Mouse (Mus musculus) C2C12 (cell line): ENCODE measurements around the gene Tssk4. TPM values are rescaled to one million over a fixed set of nuclear protein-coding genes. Genes with fewer than 3 reads are reported as not detected.

Experiments used
- H3K27me3 ChIP-seq: one replicate; pipeline ENCODE4 v1.6.1; 2011; ENCODE audit not compliant: control insufficient read depth, insufficient read depth, insufficient read length
- H3K36me3 ChIP-seq: one replicate; pipeline ENCODE4 v1.6.1; 2011; ENCODE audit not compliant: control insufficient read depth, insufficient read depth
- H3K4me3 ChIP-seq: one replicate; pipeline ENCODE4 v1.5.1; 2011; ENCODE audit warnings: mild to moderate bottlenecking, control low read depth; ENCODE audit not compliant: poor library complexity, insufficient read depth, severe bottlenecking
- H3K79me2 ChIP-seq: one replicate; pipeline ENCODE4 v1.6.1; 2011; ENCODE audit not compliant: control insufficient read depth, insufficient read depth
- H3K79me3 ChIP-seq: one replicate; pipeline ENCODE4 v1.6.1; 2011; ENCODE audit warnings: low read depth, control low read depth
- H3ac ChIP-seq: one replicate; pipeline ENCODE3; 2011; ENCODE audit warnings: low read depth; ENCODE audit not compliant: control insufficient read depth, insufficient read length
- CEBPB ChIP-seq: IDR thresholded peaks from one replicate; pipeline ENCODE4 v1.6.1; 2011; ENCODE audit warnings: low read depth, mild to moderate bottlenecking, control low read depth, moderate library complexity
- CTCF ChIP-seq: IDR thresholded peaks from one replicate; pipeline ENCODE4 v1.5.1; 2011; ENCODE audit not compliant: control insufficient read depth, insufficient read depth, insufficient read length
- FOSL1 ChIP-seq: IDR thresholded peaks from one replicate; pipeline ENCODE4 v1.8.0; 2011; ENCODE audit warnings: mild to moderate bottlenecking, low read length; ENCODE audit not compliant: poor library complexity, insufficient read depth, severe bottlenecking
- MAX ChIP-seq: IDR thresholded peaks from one replicate; pipeline ENCODE4 v1.6.1; 2011; ENCODE audit warnings: mild to moderate bottlenecking, control low read depth
- MYOD1 ChIP-seq: IDR thresholded peaks from one replicate; pipeline ENCODE4 v1.6.1; 2011; ENCODE audit warnings: low read depth; ENCODE audit not compliant: control insufficient read depth, insufficient read length
- MYOG ChIP-seq: IDR thresholded peaks from one replicate; pipeline ENCODE4 v1.6.1; 2011; ENCODE audit not compliant: control insufficient read depth, insufficient read length; ENCODE audit errors: extremely low read depth
- USF1 ChIP-seq: IDR thresholded peaks from one replicate; pipeline ENCODE4 v1.6.1; 2011; ENCODE audit warnings: low read depth, mild to moderate bottlenecking, control low read depth, moderate library complexity
- polyA plus RNA-seq: library from polyadenylated mRNA; unstranded; fragments of >200 nt; fragmentation: generic; extraction: Trizol; gene quantifications from one replicate; pipeline ENCODE4 v1.2.1, GENCODE M21; 2012; ENCODE audit warnings: missing spikeins

The Tssk4 gene
- polyA plus RNA-seq, 1 experiment: 0.43 TPM

- Histone ChIP-seq H3K4me3 (no peak within 1 kb of the TSS), H3K36me3 (peaks cover 74% of the 10 kb centered on the region), H3K27me3 (no peaks in the 10 kb centered on the region), H3ac (no peak within 1 kb of the TSS), H3K79me3 (peaks cover 42% of the 10 kb centered on the region), H3K79me2 (peaks cover 59% of the 10 kb centered on the region)
- no peak for TF ChIP-seq USF1
- TF ChIP-seq FOSL1: no peak
- no peak for TF ChIP-seq CTCF
- no peak for TF ChIP-seq MAX
Measured at GRCm38 (mm10) chr14:55637795-55638194, 12.2 kb upstream of the Tssk4 start, which contains the start of gene Gm49378. Gm49378 (minus strand) TSS chr14:55637895.

- H3K79me2 ChIP-seq: peaks cover 65% of the 10 kb centered on the region
- H3K36me3 ChIP-seq: peaks cover 59% of the 10 kb centered on the region
- H3ac ChIP-seq: no peak overlapping the region
- TF ChIP-seq MAX (no peak), MYOD1 (no peak), CTCF (no peak), MYOG (no peak), USF1 (no peak), FOSL1 (no peak), CEBPB (no peak)
- peaks cover 42% of the 10 kb centered on the region for H3K79me3 ChIP-seq
- H3K4me3 ChIP-seq: no peak overlapping the region
- H3K27me3 ChIP-seq: no peaks in the 10 kb centered on the region
Measured at GRCm38 (mm10) chr14:55640816-55641215, 9.2 kb upstream of the Tssk4 start.

- no peak for TF ChIP-seq CTCF
- peak; percentile 3 for TF ChIP-seq MYOD1
- TF ChIP-seq MAX: no peak
- TF ChIP-seq CEBPB: no peak
- Histone ChIP-seq H3K27me3 (no peaks in the 10 kb centered on the region), H3K79me2 (peaks cover 70% of the 10 kb centered on the region), H3K79me3 (peaks cover 44% of the 10 kb centered on the region), H3K36me3 (peaks cover 55% of the 10 kb centered on the region), H3K4me3 (no peak overlapping the region), H3ac (no peak overlapping the region)
Measured at GRCm38 (mm10) chr14:55641291-55641690, 8.7 kb upstream of the Tssk4 start.

- peak overlapping the region; percentile 88 for H3ac ChIP-seq
- peak overlapping the region; percentile 83 for H3K4me3 ChIP-seq
- peaks cover 41% of the 10 kb centered on the region for H3K36me3 ChIP-seq
- TF ChIP-seq CEBPB (no peak), MYOD1 (no peak), FOSL1 (no peak), MAX (no peak), USF1 (no peak), CTCF (no peak), MYOG (no peak)
- H3K79me3 ChIP-seq: peaks cover 44% of the 10 kb centered on the region
- peaks cover 80% of the 10 kb centered on the region for H3K79me2 ChIP-seq
- no peaks in the 10 kb centered on the region for H3K27me3 ChIP-seq
Measured at GRCm38 (mm10) chr14:55642679-55643059, 7.3 kb upstream of the Tssk4 start.

GRCm38 (mm10) chr14:55643060-55643907 lies 6.7 kb upstream of the Tssk4 start, which contains the start of gene Tm9sf1:
Tm9sf1 (minus strand) TSS chr14:55643806.
- no peak for TF ChIP-seq CTCF
- TF ChIP-seq USF1: no peak
- peak; percentile 96 for TF ChIP-seq MAX
- Histone ChIP-seq H3K79me2 (peaks cover 80% of the 10 kb centered on the region), H3K27me3 (no peaks in the 10 kb centered on the region), H3K36me3 (peaks cover 35% of the 10 kb centered on the region), H3ac (peak within 1 kb of the TSS; percentile 88), H3K4me3 (peak within 1 kb of the TSS; percentile 83), H3K79me3 (peaks cover 44% of the 10 kb centered on the region)
